7 mouse cellular contexts compared by ENCODE assay signal in genomic region chr11:3265291-3266078, GRCm38 (mm10). TPM values are rescaled to one million over a fixed set of nuclear protein-coding genes. Genes with fewer than 3 reads are reported as not detected.
DNase-seq lines count a peak whose midpoint lies in the region; ATAC-seq and TF ChIP-seq lines count a peak whose summit lies in the region.

No protein-coding gene starts in this region.

- H3K9ac ChIP-seq in liver, embryonic 14.5 days (replicated peaks), result peak overlapping the region; percentile 99
- peak overlapping the region; percentile 100 for H3K9ac ChIP-seq in stomach, postnatal 0 days (ENCODE audit: low read length)

- peaks cover 9% of the 10 kb centered on the region for H3K4me1 ChIP-seq in spleen, adult 2 months (ENCODE audit: control insufficient read depth, insufficient read depth, insufficient read length)
- H3K4me1 ChIP-seq in liver, embryonic 14.5 days (replicated peaks; ENCODE audit: control insufficient read depth in 2 of 2, insufficient read depth in 2 of 2, low read length in 1 of 2), result peaks cover 6 to 15% of the 10 kb centered on the region in 2 experiments; a peak in 3 of 4 replicates
- H3K4me1 ChIP-seq in stomach, postnatal 0 days (replicated peaks; ENCODE audit: control insufficient read depth, insufficient read depth), result 0 out of 2 replicates have a peak, but pooled peaks cover 3% of the 10 kb centered on the region

- no peaks in the 10 kb centered on the region for H3K9me3 ChIP-seq in liver, embryonic 14.5 days (ENCODE audit: control insufficient read depth, low read length)
- H3K9me3 ChIP-seq in stomach, postnatal 0 days (ENCODE audit: control insufficient read depth, low read length), result no peaks in the 10 kb centered on the region

- peak in 1 of 2 experiments; percentile 2 for DNase-seq in spleen, adult 2 months (ENCODE audit: low read depth in 1 of 2, low spot score in 2 of 2)
- DNase-seq in spleen, postnatal 36 days (ENCODE audit: low spot score in 2 of 2), result no peak
- DNase-seq in embryo, embryonic 10 days (ENCODE audit: low spot score), result peak; percentile 75
- peak in 2 of 3 experiments; percentile 24 to 35 for DNase-seq in liver, embryonic 14.5 days (ENCODE audit: low read depth in 3 of 3, low spot score in 3 of 3)
- no peak for DNase-seq in stomach, postnatal 0 days (ENCODE audit: low spot score)
- no peak for DNase-seq in thymus, postnatal 14 days

- TF ChIP-seq CTCF in spleen, adult 2 months (IDR thresholded peaks at IDR 0.05; ENCODE audit: extremely low read depth, insufficient read depth, insufficient read length, insufficient replicate concordance), result no peak
- no peak for TF ChIP-seq CTCF in liver, embryonic 14.5 days (IDR thresholded peaks at IDR 0.05; ENCODE audit: low read depth)
- TF ChIP-seq CTCF in stomach, postnatal 0 days (IDR thresholded peaks at IDR 0.05; ENCODE audit: low read depth), result no peak

- TF ChIP-seq POLR2A in spleen, adult 2 months (IDR thresholded peaks at IDR 0.05; ENCODE audit: low read depth, low read length), result no peak

- peak overlapping the region; percentile 85 for H3K4me3 ChIP-seq in spleen, adult 2 months (ENCODE audit: extremely low read depth, insufficient read depth, insufficient read length)
- H3K4me3 ChIP-seq in liver, embryonic 14.5 days (ENCODE audit: insufficient read depth in 1 of 2, low read depth in 2 of 2, low read length in 2 of 2), result peak overlapping the region; percentile 72 to 100
- H3K4me3 ChIP-seq in stomach, postnatal 0 days (ENCODE audit: low read depth, low read length), result peak overlapping the region; percentile 96

- H3K4me2 ChIP-seq in liver, embryonic 14.5 days (ENCODE audit: low read depth), result peak overlapping the region; percentile 90
- H3K4me2 ChIP-seq in stomach, postnatal 0 days (replicated peaks; ENCODE audit: low read depth), result peak overlapping the region; percentile 74

- 3% methylated on average over 26 of the region's 26 CpGs for WGBS in spleen, adult 2 months
- WGBS in liver, embryonic 14.5 days (ENCODE audit: insufficient replicate concordance), result 1% methylated on average over 26 of the region's 26 CpGs
- under 1% methylated on average over 26 of the region's 26 CpGs for WGBS in stomach, postnatal 0 days

- H3K36me3 ChIP-seq in spleen, adult 2 months (ENCODE audit: control insufficient read depth, insufficient read depth, low read length), result peaks cover 14% of the 10 kb centered on the region
- H3K36me3 ChIP-seq in liver, embryonic 14.5 days (replicated peaks; ENCODE audit: control insufficient read depth, insufficient read depth, low read depth), result peaks cover 33% of the 10 kb centered on the region
- H3K36me3 ChIP-seq in stomach, postnatal 0 days (ENCODE audit: control insufficient read depth, insufficient read depth, low read length), result peaks cover 6% of the 10 kb centered on the region; the same call in 1 of the 2 replicates

- peak; percentile 22 to 28; a peak in 2 of 4 replicates for ATAC-seq in hematopoietic stem cell, adult 5-6 weeks (replicated peaks in 1 of 2; ENCODE audit: insufficient read depth in 1 of 2, low FRiP score in 2 of 2, low TSS enrichment in 1 of 2, low read depth in 1 of 2, poor library complexity in 2 of 2, severe bottlenecking in 2 of 2)
- peak; percentile 9; the same call in 1 of the 2 replicates for ATAC-seq in liver, embryonic 14.5 days (ENCODE audit: insufficient read depth)
- peak; percentile 19 for ATAC-seq in stomach, postnatal 0 days (ENCODE audit: low FRiP score, low TSS enrichment)

- H3K27ac ChIP-seq in spleen, adult 2 months (ENCODE audit: insufficient read depth, low read length), result peak overlapping the region; percentile 74; the same call in 1 of the 2 replicates
- H3K27ac ChIP-seq in liver, embryonic 14.5 days, result peak overlapping the region; percentile 72
- H3K27ac ChIP-seq in stomach, postnatal 0 days (replicated peaks), result peak overlapping the region; percentile 97

- H3K27me3 ChIP-seq in spleen, adult 2 months (ENCODE audit: control insufficient read depth, insufficient read depth, low read length), result no peaks in the 10 kb centered on the region
- H3K27me3 ChIP-seq in liver, embryonic 14.5 days (ENCODE audit: control insufficient read depth, insufficient read depth, low read length), result no peaks in the 10 kb centered on the region
- H3K27me3 ChIP-seq in stomach, postnatal 0 days (ENCODE audit: control insufficient read depth, insufficient read depth, low read length), result no peaks in the 10 kb centered on the region

- no peak for TF ChIP-seq EP300 in liver, embryonic 14.5 days (IDR thresholded peaks at IDR 0.05; ENCODE audit: low read depth)
- TF ChIP-seq EP300 in stomach, postnatal 0 days (optimal IDR thresholded peaks at IDR 0.05), result no peak

RNA-seq across cellular contexts. Expression of gene Drg1, which starts 0.7 kb away (rescaled TPM):
- polyA plus RNA-seq in spleen, adult 2 months (2012; rRNA removed), result 11.1 TPM in 2 replicates
- 143 and 247 TPM in 2 replicates for total RNA-seq in hematopoietic stem cell, adult 5-6 weeks (2017)
- 24.6 and 38.4 TPM in 2 replicates for polyA plus RNA-seq in liver, embryonic 14.5 days (2012; rRNA removed)
- 112 and 118 TPM in 2 replicates for polyA plus RNA-seq in liver, embryonic 14.5 days (2014; fragmentation: Nextera tagmentation; extraction: Ambion mirVana)
- 103 and 109 TPM in 2 replicates for polyA plus RNA-seq in stomach, postnatal 0 days (2015; fragmentation: Nextera tagmentation; extraction: Ambion mirVana)

RNA-seq across cellular contexts. Expression of gene Patz1, which starts 23.2 kb away (rescaled TPM):
- 44.9 and 49.9 TPM in 2 replicates for polyA plus RNA-seq in spleen, adult 2 months (2012; rRNA removed)
- 81.0 and 84.7 TPM in 2 replicates for total RNA-seq in hematopoietic stem cell, adult 5-6 weeks (2017)
- polyA plus RNA-seq in liver, embryonic 14.5 days (2012; rRNA removed), result 15.2 and 16.2 TPM in 2 replicates
- polyA plus RNA-seq in liver, embryonic 14.5 days (2014; fragmentation: Nextera tagmentation; extraction: Ambion mirVana), result 11.6 and 12.7 TPM in 2 replicates
- 12.2 and 14.1 TPM in 2 replicates for polyA plus RNA-seq in stomach, postnatal 0 days (2015; fragmentation: Nextera tagmentation; extraction: Ambion mirVana)

Comparison
In these comparisons a context has a peak if more than half of its experiments do, and no peak if none do; other contexts are left out.
1. DNase-seq: peak in embryo, embryonic 10 days (single experiment) and liver, embryonic 14.5 days (2 of 3); none in spleen, postnatal 36 days (0 of 2), stomach, postnatal 0 days (single experiment) and thymus, postnatal 14 days (single experiment).
2. Peak in every context shown above with its lines, with median percentiles within 50 percentile points of each other: H3K27ac ChIP-seq, H3K4me3 ChIP-seq and ATAC-seq.